10 mouse cellular contexts compared by ENCODE assay signal in the genomic region with DNA sequence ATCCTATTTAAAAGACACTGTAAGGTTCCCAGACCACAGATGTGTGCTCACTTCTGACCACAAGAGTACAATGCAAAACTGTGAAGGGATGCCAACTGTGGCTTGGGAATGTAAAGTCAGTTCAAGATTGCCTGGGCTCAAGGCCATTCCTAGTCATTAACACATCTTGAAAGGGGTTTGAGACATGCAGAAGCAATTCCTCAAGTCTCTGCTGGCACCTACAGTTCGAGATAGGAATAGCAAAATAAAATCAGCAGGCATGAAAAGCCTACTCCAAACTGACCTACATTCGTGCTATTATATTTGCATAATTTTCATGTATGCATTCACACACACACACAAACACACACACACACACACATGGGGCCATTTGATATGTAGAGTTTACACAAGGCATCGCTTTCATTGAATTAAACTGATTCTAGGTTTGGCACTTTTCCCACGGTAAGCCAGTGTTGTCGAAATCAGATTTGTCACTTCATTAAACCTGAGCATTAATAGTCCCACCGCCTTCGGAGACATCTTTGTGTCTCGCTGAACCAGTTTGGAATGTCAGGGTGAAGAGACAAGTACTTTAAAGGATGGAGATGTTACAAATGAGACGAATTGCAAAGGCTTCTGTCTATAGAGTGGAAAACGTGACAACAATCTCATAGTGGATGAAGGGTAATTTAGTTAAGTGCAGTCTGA.
DNase-seq lines count a peak whose midpoint lies in the region; ATAC-seq and TF ChIP-seq lines count a peak whose summit lies in the region.
"Had no signal": no experiment of that assay in that cellular context is flagged by ENCODE, and none has a peak within 500 bp of the region (broad histone marks: within the 10 kb centered on the region; RNA-seq: fewer than 3 reads in every experiment).

No protein-coding gene starts in this region.

- H3K9me3 ChIP-seq in stomach, postnatal 0 days (ENCODE audit: control insufficient read depth, low read length), result no peaks in the 10 kb centered on the region

- no peaks in the 10 kb centered on the region for H3K36me3 ChIP-seq in stomach, postnatal 0 days (ENCODE audit: control insufficient read depth, insufficient read depth, low read length)
- H3K36me3 ChIP-seq: heart, embryonic 13.5 days had no signal

- no peak overlapping the region for H3K27ac ChIP-seq in cortical plate, adult 2 months (ENCODE audit: insufficient read depth, low read length)
- no peak overlapping the region for H3K27ac ChIP-seq in stomach, postnatal 0 days (replicated peaks)
- H3K27ac ChIP-seq: heart, embryonic 13.5 days; macrophage had no signal

- no peak overlapping the region for H3K4me3 ChIP-seq in cortical plate, adult 2 months (ENCODE audit: insufficient read depth, low read length)
- no peak overlapping the region for H3K4me3 ChIP-seq in stomach, postnatal 0 days (ENCODE audit: low read depth, low read length)
- H3K4me3 ChIP-seq: heart, embryonic 13.5 days had no signal

- no peak for TF ChIP-seq POLR2A in cortical plate, adult 2 months (IDR thresholded peaks at IDR 0.05; ENCODE audit: extremely low read depth, insufficient read depth, low read length)

- TF ChIP-seq CTCF in cortical plate, adult 2 months (IDR thresholded peaks at IDR 0.05; ENCODE audit: extremely low read depth, insufficient read depth, low read length), result peak; percentile 69
- TF ChIP-seq CTCF in stomach, postnatal 0 days (IDR thresholded peaks at IDR 0.05; ENCODE audit: low read depth), result peak; percentile 72

- WGBS in stomach, postnatal 0 days, result 47% methylated on average over 10 of the region's 10 CpGs

- no peak for TF ChIP-seq EP300 in stomach, postnatal 0 days (optimal IDR thresholded peaks at IDR 0.05)

- peaks cover 1% of the 10 kb centered on the region; the same call in 1 of the 2 replicates for H3K4me1 ChIP-seq in cortical plate, adult 2 months (ENCODE audit: control insufficient read depth, insufficient read depth, low read length)
- H3K4me1 ChIP-seq in stomach, postnatal 0 days (replicated peaks; ENCODE audit: control insufficient read depth, insufficient read depth), result no peaks in the 10 kb centered on the region
- H3K4me1 ChIP-seq: heart, embryonic 13.5 days had no signal

- intact Hi-C loops in heart, postnatal 25 days (cut with DNase I), result no loop called here

- no peaks in the 10 kb centered on the region for H3K27me3 ChIP-seq in stomach, postnatal 0 days (ENCODE audit: control insufficient read depth, insufficient read depth, low read length)
- H3K27me3 ChIP-seq: heart, embryonic 13.5 days had no signal

- no peak overlapping the region for H3K9ac ChIP-seq in stomach, postnatal 0 days (ENCODE audit: low read length)
- H3K9ac ChIP-seq: heart, embryonic 13.5 days had no signal

- no peak for ATAC-seq in stomach, postnatal 0 days (ENCODE audit: low FRiP score, low TSS enrichment)

- DNase-seq in heart, postnatal 4 days, result peak; percentile 10
- DNase-seq in heart, postnatal 25 days (ENCODE audit: low spot score), result no peak
- DNase-seq in Muller cell, postnatal 12 days (ENCODE audit: inconsistent ontology term), result peak; percentile 76
- peak; percentile 19 to 47 for DNase-seq in layer of hippocampus, postnatal 10 days (ENCODE audit: low spot score in 2 of 2)
- no peak for DNase-seq in stomach, postnatal 0 days (ENCODE audit: low spot score)
- no peak for DNase-seq in thymus, postnatal 36 days
- no peak for DNase-seq in testis, postnatal 10 days (ENCODE audit: low spot score)

- no peak overlapping the region for H3K4me2 ChIP-seq in stomach, postnatal 0 days (replicated peaks; ENCODE audit: low read depth)
- H3K4me2 ChIP-seq: heart, embryonic 13.5 days had no signal

Comparison
In these comparisons a context has a peak if more than half of its experiments do, and no peak if none do; other contexts are left out.
1. DNase-seq: peak in heart, postnatal 4 days (single experiment), Muller cell, postnatal 12 days (single experiment) and layer of hippocampus, postnatal 10 days (2 of 2); none in heart, postnatal 25 days (single experiment), stomach, postnatal 0 days (single experiment), thymus, postnatal 36 days (0 of 2) and testis, postnatal 10 days (single experiment).